Mouse (Mus musculus) myocyte (in vitro differentiated cells): ENCODE measurements around the gene Wdr59. TPM values are rescaled to one million over a fixed set of nuclear protein-coding genes. Genes with fewer than 3 reads are reported as not detected.

Experiments used
- H3K27me3 ChIP-seq: one replicate; pipeline ENCODE4 v1.6.1; 2011; ENCODE audit not compliant: control insufficient read depth, insufficient read depth, insufficient read length
- H3K36me3 ChIP-seq: one replicate; pipeline ENCODE4 v1.6.1; 2011; ENCODE audit not compliant: control insufficient read depth, insufficient read depth
- H3K4me2 ChIP-seq: one replicate; pipeline ENCODE4 v1.6.1; 2011; ENCODE audit warnings: low read depth, control low read depth
- H3K4me3 ChIP-seq: one replicate; pipeline ENCODE4 v1.5.1; 2011; ENCODE audit warnings: mild to moderate bottlenecking, control low read depth, moderate library complexity
- H3K79me2 ChIP-seq: one replicate; pipeline ENCODE4 v1.6.1; 2011; ENCODE audit not compliant: control insufficient read depth, insufficient read depth
- H3ac ChIP-seq: one replicate; pipeline ENCODE4 v1.6.1; 2011; ENCODE audit not compliant: control insufficient read depth, insufficient read length
- CEBPB ChIP-seq: IDR thresholded peaks from 2 replicates; pipeline ENCODE4 v1.6.1; 2011; ENCODE audit warnings: mild to moderate bottlenecking, moderate library complexity; ENCODE audit not compliant: poor library complexity, insufficient read depth, severe bottlenecking
- E2F4 ChIP-seq: IDR thresholded peaks from one replicate; pipeline ENCODE4 v1.6.1; 2011; ENCODE audit warnings: mild to moderate bottlenecking, control low read depth, moderate library complexity; ENCODE audit not compliant: insufficient read depth
- MAX ChIP-seq: IDR thresholded peaks from one replicate; pipeline ENCODE4 v1.6.1; 2011; ENCODE audit warnings: low read depth, mild to moderate bottlenecking, control low read depth
- MYOD1 ChIP-seq, 3 experiments: IDR thresholded peaks; one replicate each; pipeline ENCODE4 v1.6.1; 2011; ENCODE audit warnings: control low read depth in 2 of 3, low read depth in 2 of 3, mild to moderate bottlenecking in 2 of 3, moderate library complexity in 1 of 3; ENCODE audit not compliant: insufficient read length in 2 of 3, control insufficient read depth in 1 of 3
- MYOG ChIP-seq, 3 experiments: IDR thresholded peaks; one replicate each; pipeline ENCODE4 v1.6.1; 2011; ENCODE audit warnings: control low read depth in 2 of 3, low read depth in 2 of 3, mild to moderate bottlenecking in 2 of 3; ENCODE audit not compliant: insufficient read length in 2 of 3, control insufficient read depth in 1 of 3, insufficient read depth in 1 of 3
- POLR2A ChIP-seq: IDR thresholded peaks from one replicate; pipeline ENCODE4 v1.6.1; 2011; ENCODE audit warnings: low read depth, mild to moderate bottlenecking, control low read depth, moderate library complexity; ENCODE audit not compliant: insufficient read length
- POLR2AphosphoS2 ChIP-seq: IDR thresholded peaks from one replicate; pipeline ENCODE4 v1.6.1; 2011; ENCODE audit warnings: low read depth, control low read depth; ENCODE audit not compliant: insufficient read length
- REST ChIP-seq: IDR thresholded peaks from one replicate; pipeline ENCODE4 v1.6.1; 2011; ENCODE audit warnings: mild to moderate bottlenecking, control low read depth, moderate library complexity; ENCODE audit not compliant: insufficient read depth, insufficient read length
- SRF ChIP-seq: IDR thresholded peaks from one replicate; pipeline ENCODE4 v1.6.1; 2011; ENCODE audit warnings: low read depth; ENCODE audit not compliant: control insufficient read depth, insufficient read length
- TCF12 ChIP-seq: IDR thresholded peaks from one replicate; pipeline ENCODE4 v1.6.1; 2011; ENCODE audit warnings: mild to moderate bottlenecking, control low read depth; ENCODE audit not compliant: poor library complexity, insufficient read depth, severe bottlenecking
- TCF3 ChIP-seq: IDR thresholded peaks from one replicate; pipeline ENCODE4 v1.6.1; 2011; ENCODE audit warnings: low read depth, control low read depth; ENCODE audit not compliant: insufficient read length
- USF1 ChIP-seq: IDR thresholded peaks from one replicate; pipeline ENCODE4 v1.6.1; 2011; ENCODE audit warnings: low read depth, mild to moderate bottlenecking, control low read depth, moderate library complexity
- polyA plus RNA-seq: library from polyadenylated mRNA; unstranded; fragments of >200 nt; fragmentation: generic; extraction: Trizol; gene quantifications from one replicate; pipeline ENCODE4 v1.2.1, GENCODE M21; 2012; ENCODE audit warnings: missing spikeins

The Wdr59 gene
- polyA plus RNA-seq, 1 experiment: 10.2 TPM

GRCm38 (mm10) chr8:111439189-111439588 lies 82.7 kb downstream of the Wdr59 start:
- TF ChIP-seq USF1 (no peak), POLR2A (no peak), CEBPB (no peak), REST (no peak), TCF3 (no peak), POLR2AphosphoS2 (no peak), MYOG (IDR thresholded peaks at IDR 0.05; ENCODE audit: control insufficient read depth in 1 of 3, insufficient read depth in 1 of 3, insufficient read length in 2 of 3, low read depth in 2 of 3) (no peak), SRF (no peak), E2F4 (no peak), MYOD1 (IDR thresholded peaks at IDR 0.05; ENCODE audit: control insufficient read depth in 1 of 3, insufficient read length in 2 of 3, low read depth in 2 of 3) (no peak)
- no peak overlapping the region for H3K4me3 ChIP-seq

GRCm38 (mm10) chr8:111435071-111435828 lies 86.6 kb downstream of the Wdr59 start:
- Histone ChIP-seq H3K79me2 (no peaks in the 10 kb centered on the region), H3K36me3 (no peaks in the 10 kb centered on the region), H3ac (no peak overlapping the region), H3K4me2 (peak overlapping the region; percentile 90), H3K27me3 (no peaks in the 10 kb centered on the region), H3K4me3 (no peak overlapping the region)
- TF ChIP-seq CEBPB (no peak), POLR2A (peak; percentile 35), MYOD1 (IDR thresholded peaks at IDR 0.05; ENCODE audit: control insufficient read depth in 1 of 3, insufficient read length in 2 of 3, low read depth in 2 of 3) (peak in 2 of 3 experiments; percentile 27 to 69), MYOG (IDR thresholded peaks at IDR 0.05; ENCODE audit: control insufficient read depth in 1 of 3, insufficient read depth in 1 of 3, insufficient read length in 2 of 3, low read depth in 2 of 3) (peak in 1 of 3 experiments; percentile 33), USF1 (no peak)

More at GRCm38 (mm10) chr8:111439189-111439588, 82.7 kb downstream of the Wdr59 start:
- Histone ChIP-seq H3K79me2 (no peaks in the 10 kb centered on the region), H3K27me3 (no peaks in the 10 kb centered on the region), H3ac (no peak overlapping the region), H3K4me2 (no peak overlapping the region), H3K36me3 (no peaks in the 10 kb centered on the region)

GRCm38 (mm10) chr8:111424646-111425045 lies 97.2 kb downstream of the Wdr59 start:
- Histone ChIP-seq H3K4me2 (no peak overlapping the region), H3K36me3 (no peaks in the 10 kb centered on the region), H3ac (no peak overlapping the region), H3K4me3 (no peak overlapping the region), H3K27me3 (no peaks in the 10 kb centered on the region), H3K79me2 (no peaks in the 10 kb centered on the region)
- TF ChIP-seq SRF (no peak), POLR2A (no peak), E2F4 (no peak), MAX (no peak), TCF12 (no peak), POLR2AphosphoS2 (no peak), USF1 (no peak), REST (no peak), CEBPB (no peak), MYOD1 (IDR thresholded peaks at IDR 0.05; ENCODE audit: control insufficient read depth in 1 of 3, insufficient read length in 2 of 3, low read depth in 2 of 3) (no peak), MYOG (IDR thresholded peaks at IDR 0.05; ENCODE audit: control insufficient read depth in 1 of 3, insufficient read depth in 1 of 3, insufficient read length in 2 of 3, low read depth in 2 of 3) (no peak), TCF3 (no peak)

GRCm38 (mm10) chr8:111424181-111424580 lies 97.7 kb downstream of the Wdr59 start:
- no peaks in the 10 kb centered on the region for H3K36me3 ChIP-seq
- H3K4me3 ChIP-seq: no peak overlapping the region
- no peak overlapping the region for H3K4me2 ChIP-seq
- H3ac ChIP-seq: no peak overlapping the region
- H3K27me3 ChIP-seq: no peaks in the 10 kb centered on the region
- no peaks in the 10 kb centered on the region for H3K79me2 ChIP-seq
- TF ChIP-seq MYOD1 (IDR thresholded peaks at IDR 0.05; ENCODE audit: control insufficient read depth in 1 of 3, insufficient read length in 2 of 3, low read depth in 2 of 3) (no peak), CEBPB (no peak), TCF3 (no peak), TCF12 (no peak), POLR2A (no peak), SRF (no peak), E2F4 (no peak), REST (no peak), USF1 (no peak), POLR2AphosphoS2 (no peak), MYOG (IDR thresholded peaks at IDR 0.05; ENCODE audit: control insufficient read depth in 1 of 3, insufficient read depth in 1 of 3, insufficient read length in 2 of 3, low read depth in 2 of 3) (no peak)

- TF ChIP-seq POLR2AphosphoS2 (no peak), SRF (no peak), USF1 (no peak), TCF3 (no peak), TCF12 (no peak), MYOD1 (IDR thresholded peaks at IDR 0.05; ENCODE audit: control insufficient read depth in 1 of 3, insufficient read length in 2 of 3, low read depth in 2 of 3) (no peak), MYOG (IDR thresholded peaks at IDR 0.05; ENCODE audit: control insufficient read depth in 1 of 3, insufficient read depth in 1 of 3, insufficient read length in 2 of 3, low read depth in 2 of 3) (no peak), POLR2A (no peak), E2F4 (no peak), REST (no peak), CEBPB (no peak), MAX (no peak)
- Histone ChIP-seq H3K27me3 (no peaks in the 10 kb centered on the region), H3ac (no peak overlapping the region), H3K4me2 (no peak overlapping the region), H3K36me3 (no peaks in the 10 kb centered on the region), H3K4me3 (no peak overlapping the region), H3K79me2 (no peaks in the 10 kb centered on the region)
These were observed 99.3 kb downstream of the Wdr59 start for GRCm38 (mm10) chr8:111422614-111423013.
